Mouse (Mus musculus): ENCODE results near the gene Arhgef26.

Arhgef26 gene

GRCm38 (mm10) chr3:62380420-62380819 is 42.3 kb downstream of the Arhgef26 start:
- DNase-seq (ENCODE audit: low spot score in 2 of 2) = no peak

GRCm38 (mm10) chr3:62382853-62383252 is 44.7 kb downstream of the Arhgef26 start:
- no peak for DNase-seq (ENCODE audit: low spot score in 2 of 2)

GRCm38 (mm10) chr3:62392636-62393035 is 54.5 kb downstream of the Arhgef26 start:
- no peak for DNase-seq (ENCODE audit: low spot score in 2 of 2)

- DNase-seq (ENCODE audit: low spot score in 2 of 2) = no peak
Measured at GRCm38 (mm10) chr3:62394284-62394683, 56.1 kb downstream of the Arhgef26 start.

- DNase-seq (ENCODE audit: low spot score in 2 of 2) = no peak
Measured at GRCm38 (mm10) chr3:62395368-62395767, 57.2 kb downstream of the Arhgef26 start.

- DNase-seq (ENCODE audit: low spot score in 2 of 2) = no peak
Measured at GRCm38 (mm10) chr3:62396109-62396508, 58.0 kb downstream of the Arhgef26 start.

- DNase-seq (ENCODE audit: low spot score in 2 of 2) = no peak
Measured at GRCm38 (mm10) chr3:62398094-62398493, 60.0 kb downstream of the Arhgef26 start.

- DNase-seq (ENCODE audit: low spot score in 2 of 2) = no peak
Measured at GRCm38 (mm10) chr3:62399826-62400746, 61.9 kb downstream of the Arhgef26 start.

GRCm38 (mm10) chr3:62402466-62402865 is 64.3 kb downstream of the Arhgef26 start:
- no peak for DNase-seq (ENCODE audit: low spot score in 2 of 2)

GRCm38 (mm10) chr3:62404477-62405246 is 66.5 kb downstream of the Arhgef26 start:
- DNase-seq (ENCODE audit: low spot score in 2 of 2) = no peak

- no peak for DNase-seq (ENCODE audit: low spot score in 2 of 2)
Measured at GRCm38 (mm10) chr3:62409555-62410182, 71.5 kb downstream of the Arhgef26 start.

GRCm38 (mm10) chr3:62410491-62410890 is 72.3 kb downstream of the Arhgef26 start:
- no peak for DNase-seq (ENCODE audit: low spot score in 2 of 2)

GRCm38 (mm10) chr3:62412704-62413103 is 74.6 kb downstream of the Arhgef26 start:
- DNase-seq (ENCODE audit: low spot score in 2 of 2) = peak in 1 of 2 experiments; percentile 52

- no peak for DNase-seq (ENCODE audit: low spot score in 2 of 2)
Measured at GRCm38 (mm10) chr3:62414926-62415325, 76.8 kb downstream of the Arhgef26 start.

GRCm38 (mm10) chr3:62417458-62417857 is 79.3 kb downstream of the Arhgef26 start:
- DNase-seq (ENCODE audit: low spot score in 2 of 2) = no peak

- no peak for DNase-seq (ENCODE audit: low spot score in 2 of 2)
Measured at GRCm38 (mm10) chr3:62418387-62419138, 80.4 kb downstream of the Arhgef26 start.

GRCm38 (mm10) chr3:62433675-62434074 is 95.5 kb downstream of the Arhgef26 start:
- DNase-seq (ENCODE audit: low spot score in 2 of 2) = no peak

GRCm38 (mm10) chr3:62435923-62436322 is 97.8 kb downstream of the Arhgef26 start:
- DNase-seq (ENCODE audit: low spot score in 2 of 2) = no peak

GRCm38 (mm10) chr3:62440431-62440969 is 102.4 kb downstream of the Arhgef26 start:
- no peak for DNase-seq (ENCODE audit: low spot score in 2 of 2)

GRCm38 (mm10) chr3:62443582-62444194 is 105.5 kb downstream of the Arhgef26 start:
- DNase-seq (ENCODE audit: low spot score in 2 of 2) = no peak

GRCm38 (mm10) chr3:62446271-62446670 is 108.1 kb downstream of the Arhgef26 start:
- DNase-seq (ENCODE audit: low spot score in 2 of 2) = no peak
